Mouse (Mus musculus) midbrain, postnatal 0 days (tissue): Measurements from ENCODE around the gene Acvr1b. TPM values are rescaled to one million over a fixed set of nuclear protein-coding genes. Genes with fewer than 3 reads are reported as not detected.

Experiments used
- ATAC-seq: fragments of 200-750 bp; cut with Nextera tagmentation; 2 replicates; pipeline ENCODE4 v1.8.0; 2017; ENCODE audit warnings: moderate number of reproducible peaks, mild to moderate bottlenecking, moderate TSS enrichment, moderate library complexity; ENCODE audit not compliant: low FRiP score
- DNase-seq: peaks from one replicate; pipeline ENCODE4 v3.0.0-alpha.2; 2015; ENCODE audit warnings: low spot score
- H3K27ac ChIP-seq: fragments of 300-500 bp; sonication (generic); 2 replicates; pipeline ENCODE4 v1.5.1; 2014; ENCODE audit warnings: low read depth, mild to moderate bottlenecking, low read length, mixed read lengths
- H3K27me3 ChIP-seq: fragments of 300-500 bp; sonication (generic); 2 replicates; pipeline ENCODE4 v1.6.1; 2014; ENCODE audit warnings: low read length, control low read depth, mixed read lengths; ENCODE audit not compliant: insufficient read depth
- H3K36me3 ChIP-seq: fragments of 300-500 bp; sonication (generic); 2 replicates; pipeline ENCODE4 v1.6.1; 2014; ENCODE audit warnings: low read length, control low read depth, mixed read lengths; ENCODE audit not compliant: insufficient read depth
- H3K4me1 ChIP-seq: fragments of 300-500 bp; sonication (generic); 2 replicates; pipeline ENCODE4 v1.6.1; 2014; ENCODE audit warnings: mild to moderate bottlenecking, control low read depth, antibody characterized with exemption, low read length, mixed read lengths; ENCODE audit not compliant: insufficient read depth
- H3K4me2 ChIP-seq: fragments of 300-500 bp; sonication (generic); 2 replicates; pipeline ENCODE4 v1.6.1; 2014; ENCODE audit warnings: low read depth, mild to moderate bottlenecking, low read length, mixed read lengths; ENCODE audit not compliant: poor library complexity, severe bottlenecking
- H3K4me3 ChIP-seq: fragments of 300-500 bp; sonication (generic); 2 replicates; pipeline ENCODE4 v1.5.1; 2014; ENCODE audit warnings: low read depth, mild to moderate bottlenecking, low read length, moderate library complexity
- H3K9ac ChIP-seq: fragments of 300-500 bp; sonication (generic); replicated peaks from 2 replicates; pipeline ENCODE4 v1.6.1; 2014; ENCODE audit warnings: mild to moderate bottlenecking, low read length, moderate library complexity, mixed read lengths; ENCODE audit not compliant: poor library complexity, severe bottlenecking
- H3K9me3 ChIP-seq: fragments of 300-500 bp; sonication (generic); 2 replicates; pipeline ENCODE4 v1.6.1; 2016; ENCODE audit warnings: low read length, control low read depth
- CTCF ChIP-seq: IDR thresholded peaks from 2 replicates; pipeline ENCODE4 v1.5.1; 2016; ENCODE audit warnings: antibody characterized with exemption, mild to moderate bottlenecking
- whole genome bisulfite sequencing: fragments of 180-500 bp; shearing (Covaris S2); extraction: QIAGEN DNeasy Blood & Tissue Kit; methylation state at CpG from one replicate; pipeline ENCODE4 v1.1.7; 2014; 5-methylcytosine and 5-hydroxymethylcytosine counted together
- polyA plus RNA-seq: library from polyadenylated mRNA; unstranded; fragments of >200 nt; fragmentation: Nextera tagmentation; extraction: Ambion mirVana; gene quantifications from 2 replicates; pipeline ENCODE4 v1.2.1, GENCODE M21; 2015
- total RNA-seq: library from RNA; depleted of rRNA; stranded (reverse); fragments of >200 nt; gene quantifications from 2 replicates; pipeline ENCODE4 v1.2.3, GENCODE M21; 2014; rRNA removed

The Acvr1b gene
- total RNA-seq, result 77.8 and 86.8 TPM in 2 replicates
- polyA plus RNA-seq, result 15.2 and 15.8 TPM in 2 replicates

GRCm38 (mm10) chr15:101173421-101174211 lies at the start of gene Acvr1b:
Acvr1b (plus strand) TSS chr15:101174067.
- Histone ChIP-seq H3K9ac (peak within 1 kb of the TSS; percentile 95), H3K4me1 (peaks cover 3% of the 10 kb centered on the region; the same call in 1 of the 2 replicates), H3K9me3 (no peaks in the 10 kb centered on the region), H3K36me3 (no peaks in the 10 kb centered on the region), H3K27me3 (no peaks in the 10 kb centered on the region), H3K27ac (peak within 1 kb of the TSS; percentile 85), H3K4me3 (peak within 1 kb of the TSS; percentile 88), H3K4me2 (peak within 1 kb of the TSS; percentile 88)
- ATAC-seq, result peak; percentile 91
- WGBS, result under 1% methylated on average over 34 of the region's 87 CpGs
- TF ChIP-seq CTCF, result 0 out of 2 replicates have a peak, but pooled peaks have one; percentile 16
- peak; percentile 96 for DNase-seq

- Histone ChIP-seq H3K4me1 (0 out of 2 replicates have a peak, but pooled peaks cover 3% of the 10 kb centered on the region), H3K9me3 (no peaks in the 10 kb centered on the region), H3K27me3 (peaks cover 23% of the 10 kb centered on the region), H3K4me3 (no peak overlapping the region), H3K36me3 (no peaks in the 10 kb centered on the region), H3K4me2 (no peak overlapping the region), H3K9ac (no peak overlapping the region), H3K27ac (no peak overlapping the region)
- no peak for TF ChIP-seq CTCF
- ATAC-seq, result no peak
- 90% methylated on average over 6 of the region's 6 CpGs for WGBS
- no peak for DNase-seq
These were observed 48.3 kb upstream of the Acvr1b start for GRCm38 (mm10) chr15:101125561-101125960.

GRCm38 (mm10) chr15:101126876-101127544 lies 46.9 kb upstream of the Acvr1b start:
- Histone ChIP-seq H3K4me1 (0 out of 2 replicates have a peak, but pooled peaks cover 3% of the 10 kb centered on the region), H3K4me3 (no peak overlapping the region), H3K27ac (no peak overlapping the region), H3K9me3 (no peaks in the 10 kb centered on the region), H3K27me3 (peaks cover 23% of the 10 kb centered on the region), H3K4me2 (no peak overlapping the region), H3K36me3 (no peaks in the 10 kb centered on the region), H3K9ac (no peak overlapping the region)
- no peak for DNase-seq
- no peak for TF ChIP-seq CTCF
- 82% methylated on average over 12 of the region's 12 CpGs for WGBS
- ATAC-seq, result no peak

GRCm38 (mm10) chr15:101128181-101129089 lies 45.4 kb upstream of the Acvr1b start, which contains the start of gene Acvrl1:
Acvrl1 (plus strand) TSS chr15:101128522.
- Histone ChIP-seq H3K36me3 (no peaks in the 10 kb centered on the region), H3K27me3 (peaks cover 23% of the 10 kb centered on the region), H3K4me2 (peak within 1 kb of the TSS; percentile 49), H3K9ac (peak within 1 kb of the TSS; percentile 44), H3K4me1 (0 out of 2 replicates have a peak, but pooled peaks cover 3% of the 10 kb centered on the region), H3K9me3 (no peaks in the 10 kb centered on the region), H3K4me3 (peak within 1 kb of the TSS; percentile 29), H3K27ac (no peak within 1 kb of the TSS)
- ATAC-seq (no peak), DNase-seq (no peak)
- no peak for TF ChIP-seq CTCF
- 5% methylated on average over 46 of the region's 46 CpGs for WGBS

GRCm38 (mm10) chr15:101129412-101129811 lies 44.5 kb upstream of the Acvr1b start:
- no peak for TF ChIP-seq CTCF
- Histone ChIP-seq H3K4me1 (0 out of 2 replicates have a peak, but pooled peaks cover 3% of the 10 kb centered on the region), H3K27me3 (peaks cover 23% of the 10 kb centered on the region), H3K4me3 (peak overlapping the region; percentile 29; the same call in 1 of the 2 replicates), H3K4me2 (0 out of 2 replicates have a peak overlapping the region, but pooled peaks have one; percentile 49), H3K9ac (no peak overlapping the region), H3K36me3 (no peaks in the 10 kb centered on the region), H3K9me3 (no peaks in the 10 kb centered on the region), H3K27ac (no peak overlapping the region)
- 46% methylated on average over 5 of the region's 5 CpGs for WGBS
- DNase-seq (no peak), ATAC-seq (no peak)
